Mouse (Mus musculus): ENCODE measurements around the gene Gm12166.
A peak's percentile ranks its signal among the peaks of the same experiment; 100 is the strongest.

- TF ChIP-seq MYOG (IDR thresholded peaks at IDR 0.05; ENCODE audit: control insufficient read depth in 1 of 3, insufficient read depth in 1 of 3, insufficient read length in 2 of 3, low read depth in 2 of 3) (no peak), POLR2AphosphoS2 (IDR thresholded peaks at IDR 0.05; ENCODE audit: insufficient read length, low read depth) (peak; percentile 48), TCF12 (IDR thresholded peaks at IDR 0.05; ENCODE audit: insufficient read depth, poor library complexity, severe bottlenecking) (no peak), POLR2A (IDR thresholded peaks at IDR 0.05; ENCODE audit: insufficient read length, low read depth) (no peak), MYOD1 (IDR thresholded peaks at IDR 0.05; ENCODE audit: control insufficient read depth in 1 of 3, insufficient read length in 2 of 3, low read depth in 2 of 3) (no peak), MAX (IDR thresholded peaks at IDR 0.05; ENCODE audit: low read depth) (no peak), USF1 (IDR thresholded peaks at IDR 0.05; ENCODE audit: low read depth) (no peak), E2F4 (IDR thresholded peaks at IDR 0.05; ENCODE audit: insufficient read depth) (no peak), TCF3 (IDR thresholded peaks at IDR 0.05; ENCODE audit: insufficient read length, low read depth) (no peak)
Observed at GRCm38 (mm10) chr11:46059887-46060650, 7.9 kb upstream of the Gm12166 start.
